Mouse (Mus musculus) MEL (cell line): Measurements from ENCODE around the gene Prrx2. TPM values are rescaled to one million over a fixed set of nuclear protein-coding genes. Genes with fewer than 3 reads are reported as not detected.

Source experiments
- DNase-seq: peaks from one replicate; pipeline ENCODE4 v3.0.0; 2011; ENCODE audit warnings: low read depth, low spot score
- H3K27ac ChIP-seq: 2 replicates; pipeline ENCODE4 v1.5.1; 2012; ENCODE audit warnings: low read depth, mild to moderate bottlenecking, control low read depth, low read length, moderate library complexity; ENCODE audit not compliant: control insufficient read depth
- H3K27me3 ChIP-seq, 2 experiments: fragments of 150-350 bp in 1 of 2; sonication (generic) in 1 of 2; 2 replicates each; pipeline ENCODE4 v1.6.1; 2012; ENCODE audit warnings: low read length in 2 of 2, mild to moderate bottlenecking in 2 of 2, improper control_type of control experiment in 1 of 2, moderate library complexity in 1 of 2; ENCODE audit not compliant: insufficient read depth in 2 of 2, control insufficient read depth in 1 of 2
- H3K36me3 ChIP-seq, 2 experiments: 2 replicates each; pipeline ENCODE4 v1.6.1; 2012 to 2014; ENCODE audit warnings: low read length in 2 of 2, improper control_type of control experiment in 1 of 2, inconsistent platforms in 1 of 2, mild to moderate bottlenecking in 1 of 2; ENCODE audit not compliant: insufficient read depth in 2 of 2, control insufficient read depth in 1 of 2
- H3K4me1 ChIP-seq, 2 experiments: fragments of 150-350 bp in 1 of 2; sonication (generic) in 1 of 2; 2 replicates each; pipeline ENCODE4 v1.6.1; 2012; ENCODE audit warnings: low read length in 2 of 2, improper control_type of control experiment in 1 of 2, mild to moderate bottlenecking in 1 of 2; ENCODE audit not compliant: insufficient read depth in 2 of 2, control insufficient read depth in 1 of 2
- H3K4me3 ChIP-seq, 2 experiments: fragments of 150-350 bp in 1 of 2; sonication (generic) in 1 of 2; 2 replicates each; pipeline ENCODE4 v1.5.1; 2012; ENCODE audit warnings: low read depth in 2 of 2, low read length in 2 of 2, mild to moderate bottlenecking in 2 of 2, moderate library complexity in 2 of 2, control low read depth in 1 of 2, improper control_type of control experiment in 1 of 2; ENCODE audit not compliant: control insufficient read depth in 1 of 2, insufficient read depth in 1 of 2
- H3K79me2 ChIP-seq: 2 replicates; pipeline ENCODE4 v1.6.1; 2012; ENCODE audit warnings: mild to moderate bottlenecking, low read length, moderate library complexity; ENCODE audit not compliant: control insufficient read depth, poor library complexity, insufficient read depth
- H3K9ac ChIP-seq: 2 replicates; pipeline ENCODE4 v1.6.1; 2012; ENCODE audit warnings: low read depth, mild to moderate bottlenecking, control low read depth, low read length, moderate library complexity; ENCODE audit not compliant: control insufficient read depth, poor library complexity, severe bottlenecking
- H3K9me3 ChIP-seq: fragments of 150-350 bp; sonication (generic); replicated peaks from 2 replicates; pipeline ENCODE4 v1.6.1; 2012; ENCODE audit warnings: mild to moderate bottlenecking, low read length, improper control_type of control experiment, moderate library complexity; ENCODE audit not compliant: insufficient read depth
- CTCF ChIP-seq, 3 experiments: IDR thresholded peaks in 2 of 3; conservative IDR thresholded peaks in 1 of 3; 2 replicates each; pipeline ENCODE4 v1.5.1; 2011 to 2012; ENCODE audit warnings: low read length in 3 of 3, low read depth in 2 of 3, mild to moderate bottlenecking in 2 of 3, improper control_type of control experiment in 1 of 3, inconsistent platforms in 1 of 3, mixed read lengths in 1 of 3, moderate library complexity in 1 of 3; ENCODE audit not compliant: control insufficient read depth in 1 of 3, insufficient read depth in 1 of 3, poor library complexity in 1 of 3, severe bottlenecking in 1 of 3
- EP300 ChIP-seq, 2 experiments: IDR thresholded peaks; 2 replicates each; pipeline ENCODE4 v1.6.1; 2011; ENCODE audit warnings: improper control_type of control experiment in 2 of 2, low read length in 2 of 2, low read depth in 1 of 2, mild to moderate bottlenecking in 1 of 2
- GABPA ChIP-seq: IDR thresholded peaks from 2 replicates; pipeline ENCODE4 v1.6.1; 2012; ENCODE audit warnings: low read depth, mild to moderate bottlenecking, inconsistent platforms, low read length, improper control_type of control experiment, moderate library complexity
- GATA1 ChIP-seq: IDR thresholded peaks from 2 replicates; pipeline ENCODE4 v1.6.1; 2011; ENCODE audit warnings: low read depth, low read length, improper control_type of control experiment
- HCFC1 ChIP-seq: IDR thresholded peaks from 2 replicates; pipeline ENCODE4 v1.6.1; 2012; ENCODE audit warnings: low read depth, mild to moderate bottlenecking, inconsistent platforms, low read length, improper control_type of control experiment, moderate library complexity
- JUND ChIP-seq: IDR thresholded peaks from 2 replicates; pipeline ENCODE4 v1.6.1; 2011; ENCODE audit warnings: low read depth, mild to moderate bottlenecking, improper control_type of control experiment, low read length
- KAT2A ChIP-seq: conservative IDR thresholded peaks from 2 replicates; pipeline ENCODE4 v1.6.1; 2012; ENCODE audit warnings: low read depth, low read length, improper control_type of control experiment, inconsistent platforms
- MAFK ChIP-seq: IDR thresholded peaks from 2 replicates; pipeline ENCODE4 v1.6.1; 2011; ENCODE audit warnings: low read depth, mild to moderate bottlenecking, low read length, improper control_type of control experiment, borderline replicate concordance
- MAZ ChIP-seq: IDR thresholded peaks from 2 replicates; pipeline ENCODE4 v1.6.1; 2012; ENCODE audit warnings: low read depth, mild to moderate bottlenecking, inconsistent platforms, low read length, improper control_type of control experiment
- MXI1 ChIP-seq: IDR thresholded peaks from 2 replicates; pipeline ENCODE4 v1.6.1; 2011; ENCODE audit warnings: mild to moderate bottlenecking, low read depth, low read length, improper control_type of control experiment
- NELFE ChIP-seq: IDR thresholded peaks from 2 replicates; pipeline ENCODE4 v1.6.1; 2011; ENCODE audit warnings: low read depth, low read length, improper control_type of control experiment
- NRF1 ChIP-seq: IDR thresholded peaks from 2 replicates; pipeline ENCODE4 v1.6.1; 2014; ENCODE audit warnings: low read depth, mild to moderate bottlenecking, inconsistent platforms, low read length, improper control_type of control experiment, moderate library complexity; ENCODE audit not compliant: poor library complexity, insufficient read depth, severe bottlenecking
- POLR2A ChIP-seq, 2 experiments: IDR thresholded peaks; 2 replicates each; pipeline ENCODE4 v1.6.1; 2011 to 2012; ENCODE audit warnings: low read length in 2 of 2, mild to moderate bottlenecking in 2 of 2, control low read depth in 1 of 2, improper control_type of control experiment in 1 of 2, low read depth in 1 of 2, moderate library complexity in 1 of 2; ENCODE audit not compliant: control insufficient read depth in 1 of 2, insufficient read depth in 1 of 2, poor library complexity in 1 of 2
- POLR2AphosphoS5 ChIP-seq: IDR thresholded peaks from 2 replicates; pipeline ENCODE4 v1.6.1; 2012; ENCODE audit warnings: low read depth, borderline replicate concordance, mild to moderate bottlenecking, inconsistent platforms, low read length, moderate library complexity, mixed read lengths
- RCOR1 ChIP-seq: IDR thresholded peaks from 2 replicates; pipeline ENCODE4 v1.6.1; 2012; ENCODE audit warnings: low read depth, mild to moderate bottlenecking, inconsistent platforms, low read length, improper control_type of control experiment
- SIN3A ChIP-seq: IDR thresholded peaks from 2 replicates; pipeline ENCODE4 v1.6.1; 2012; ENCODE audit warnings: low read length, improper control_type of control experiment, inconsistent platforms
- TCF12 ChIP-seq: IDR thresholded peaks from 2 replicates; pipeline ENCODE4 v1.6.1; 2014; ENCODE audit warnings: low read depth, mild to moderate bottlenecking, inconsistent platforms, low read length, improper control_type of control experiment, moderate library complexity
- UBTF ChIP-seq: IDR thresholded peaks from 2 replicates; pipeline ENCODE4 v1.6.1; 2012; ENCODE audit warnings: low read depth, mild to moderate bottlenecking, inconsistent platforms, low read length, improper control_type of control experiment, moderate library complexity, borderline replicate concordance; ENCODE audit not compliant: insufficient read depth
- USF1 ChIP-seq: IDR thresholded peaks from 2 replicates; pipeline ENCODE4 v1.6.1; 2014; ENCODE audit warnings: low read depth, mild to moderate bottlenecking, inconsistent platforms, low read length, improper control_type of control experiment, moderate library complexity
- USF2 ChIP-seq, 2 experiments: IDR thresholded peaks; 2 replicates each; pipeline ENCODE4 v1.6.1; 2011 to 2012; ENCODE audit warnings: improper control_type of control experiment in 2 of 2, low read length in 2 of 2, borderline replicate concordance in 1 of 2, inconsistent platforms in 1 of 2, low read depth in 1 of 2, mild to moderate bottlenecking in 1 of 2; ENCODE audit not compliant: insufficient read depth in 1 of 2
- ZMIZ1 ChIP-seq: IDR thresholded peaks from 2 replicates; pipeline ENCODE4 v1.6.1; 2012; ENCODE audit warnings: low read depth, mild to moderate bottlenecking, inconsistent platforms, low read length, improper control_type of control experiment, moderate library complexity
- ZNF384 ChIP-seq: IDR thresholded peaks from 2 replicates; pipeline ENCODE4 v1.6.1; 2012; ENCODE audit warnings: low read depth, mild to moderate bottlenecking, inconsistent platforms, low read length, improper control_type of control experiment
- polyA plus RNA-seq, 2 experiments: library from polyadenylated mRNA; stranded (reverse) in 1 of 2; unstranded in 1 of 2; fragments of >175 nt in 1 of 2; fragments of >200 nt in 1 of 2; gene quantifications; 2 replicates each; pipeline versions ENCODE4 v1.2.1 to v1.2.4; 2012; ENCODE audit warnings: low replicate concordance in 2 of 2, low read depth in 1 of 2; ENCODE audit not compliant: insufficient read length in 2 of 2, insufficient read depth in 1 of 2, missing spikeins in 1 of 2
- total RNA-seq: library from RNA; depleted of rRNA; stranded (reverse); fragments of 300-350 nt; gene quantifications from 2 replicates; pipeline ENCODE4 v1.2.3, GENCODE M21; 2012

Prrx2 gene
- total and polyA plus RNA-seq, 3 experiments: not detected

DNA sequence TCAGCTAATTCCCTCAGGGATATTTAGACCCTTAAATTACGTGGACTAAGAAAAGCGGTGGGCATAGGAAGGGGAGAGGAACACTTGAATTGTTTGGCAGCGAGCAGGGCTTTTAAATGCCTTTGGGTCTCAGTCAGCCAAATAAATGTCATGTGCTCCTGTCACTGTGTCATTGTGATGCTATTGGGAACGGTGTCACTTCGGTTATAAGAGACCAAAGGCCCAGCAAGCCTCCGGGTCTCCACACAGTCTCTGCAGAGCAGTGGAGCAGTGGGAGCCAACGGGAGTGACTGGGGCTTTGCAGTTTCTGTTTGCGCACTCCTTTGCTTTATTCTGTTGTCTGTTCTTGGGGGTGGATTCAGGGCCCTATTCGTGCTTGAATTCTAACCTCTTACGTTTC, 39.7 kb downstream of the Prrx2 start:
- no peak overlapping the region for H3K9ac ChIP-seq
- no peaks in the 10 kb centered on the region for H3K36me3 ChIP-seq
- peaks cover 0 to 4% of the 10 kb centered on the region in 2 experiments; a peak in 3 of 4 replicates for H3K27me3 ChIP-seq
- TF ChIP-seq KAT2A: no peak
- TF ChIP-seq UBTF: no peak
- no peak for TF ChIP-seq MAZ
- no peak for TF ChIP-seq POLR2A (IDR thresholded peaks at IDR 0.05; ENCODE audit: control insufficient read depth in 1 of 2, insufficient read depth in 1 of 2, low read depth in 1 of 2, low read length in 2 of 2, poor library complexity in 1 of 2)
- no peak for TF ChIP-seq MAFK
- TF ChIP-seq NELFE: no peak
- no peak for TF ChIP-seq EP300 (IDR thresholded peaks at IDR 0.05; ENCODE audit: low read depth in 1 of 2, low read length in 2 of 2)
- TF ChIP-seq USF1: no peak
- TF ChIP-seq GATA1: no peak
- TF ChIP-seq HCFC1: no peak
- TF ChIP-seq POLR2AphosphoS5: no peak
- no peak for TF ChIP-seq RCOR1
- TF ChIP-seq ZMIZ1: no peak
- TF ChIP-seq MXI1: no peak
- TF ChIP-seq SIN3A: no peak
- no peak for TF ChIP-seq ZNF384
- TF ChIP-seq NRF1: no peak
- no peaks in the 10 kb centered on the region for H3K9me3 ChIP-seq
- no peaks in the 10 kb centered on the region for H3K79me2 ChIP-seq
- H3K4me3 ChIP-seq: no peak overlapping the region
- H3K4me1 ChIP-seq: no peaks in the 10 kb centered on the region
- H3K27ac ChIP-seq: no peak overlapping the region
- no peak for DNase-seq

DNA sequence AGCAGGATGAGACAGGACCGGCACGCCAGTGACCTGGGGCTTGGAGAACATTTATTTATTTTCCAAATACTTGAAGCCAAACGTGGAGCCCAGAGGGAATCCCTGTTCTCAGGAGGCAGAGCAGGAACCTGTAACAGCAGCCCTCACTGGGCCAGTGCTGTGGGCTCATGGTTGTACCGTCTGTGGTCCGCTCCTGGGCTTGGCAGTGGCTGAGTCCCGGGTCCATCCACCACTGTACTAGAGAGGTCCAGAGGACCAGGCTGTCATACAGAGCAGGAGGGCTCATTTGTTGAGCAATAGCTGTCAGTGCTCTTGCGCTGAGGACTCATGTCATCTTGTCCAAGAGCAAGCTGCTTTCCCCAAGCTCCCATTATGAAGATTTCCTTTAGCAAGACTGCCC, 40.3 kb downstream of the Prrx2 start:
- no peak overlapping the region for H3K4me3 ChIP-seq
- H3K4me1 ChIP-seq: no peaks in the 10 kb centered on the region
- no peak overlapping the region for H3K9ac ChIP-seq
- DNase-seq: no peak
- H3K79me2 ChIP-seq: no peaks in the 10 kb centered on the region
- H3K36me3 ChIP-seq: no peaks in the 10 kb centered on the region
- H3K9me3 ChIP-seq: no peaks in the 10 kb centered on the region
- TF ChIP-seq POLR2AphosphoS5: no peak
- TF ChIP-seq ZMIZ1: no peak
- no peak for TF ChIP-seq GABPA
- no peak for TF ChIP-seq NELFE
- no peak for TF ChIP-seq JUND
- TF ChIP-seq USF2 (IDR thresholded peaks at IDR 0.05; ENCODE audit: borderline replicate concordance in 1 of 2, insufficient read depth in 1 of 2, low read depth in 1 of 2, low read length in 2 of 2): no peak
- TF ChIP-seq TCF12: no peak
- TF ChIP-seq CTCF (IDR thresholded peaks at IDR 0.05 in 2 of 3, conservative IDR thresholded peaks at IDR 0.05 in 1 of 3; ENCODE audit: control insufficient read depth in 1 of 3, insufficient read depth in 1 of 3, low read depth in 2 of 3, low read length in 3 of 3, poor library complexity in 1 of 3, severe bottlenecking in 1 of 3): no peak
- H3K27ac ChIP-seq: no peak overlapping the region
- peaks cover 0 to 4% of the 10 kb centered on the region in 2 experiments; a peak in 3 of 4 replicates for H3K27me3 ChIP-seq
